Mouse (Mus musculus): ENCODE measurements around the gene Cdh16.

DNA sequence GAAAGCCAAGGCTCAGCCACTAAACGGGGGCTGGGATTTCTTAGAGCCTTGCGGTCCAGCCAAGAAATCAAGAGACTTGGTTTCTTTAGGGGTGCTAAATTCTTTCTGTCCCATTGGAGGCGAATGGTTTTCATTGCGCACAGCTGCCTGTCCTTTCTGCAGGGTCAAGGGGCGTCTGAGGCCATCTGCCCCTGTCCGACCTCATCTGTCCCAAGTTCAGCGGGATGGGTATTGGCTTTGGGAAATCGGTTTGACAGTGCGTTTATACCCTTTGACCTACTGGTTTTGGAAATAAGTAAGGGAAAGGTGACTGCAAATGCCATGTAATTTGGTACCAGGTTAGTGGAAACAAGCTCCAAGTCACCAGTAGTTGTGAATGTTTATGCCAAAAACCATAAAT lies 32.3 kb downstream of the Cdh16 start:
- TF ChIP-seq CTCF (IDR thresholded peaks at IDR 0.05; ENCODE audit: borderline replicate concordance, insufficient read depth, low read length) (no peak), POLR2A (IDR thresholded peaks at IDR 0.05; ENCODE audit: low read depth, low read length) (no peak)
